Mouse (Mus musculus): Measurements from ENCODE around the gene Retreg3.

Gene Retreg3

GRCm38 (mm10) chr11:101082208-101083082 lies 37.2 kb downstream of the Retreg3 start, which contains the start of gene Coasy:
TSS of gene Coasy (plus strand) at chr11:101082565.
- peak; percentile 94 for DNase-seq (ENCODE audit: low read depth, low spot score)

DNA sequence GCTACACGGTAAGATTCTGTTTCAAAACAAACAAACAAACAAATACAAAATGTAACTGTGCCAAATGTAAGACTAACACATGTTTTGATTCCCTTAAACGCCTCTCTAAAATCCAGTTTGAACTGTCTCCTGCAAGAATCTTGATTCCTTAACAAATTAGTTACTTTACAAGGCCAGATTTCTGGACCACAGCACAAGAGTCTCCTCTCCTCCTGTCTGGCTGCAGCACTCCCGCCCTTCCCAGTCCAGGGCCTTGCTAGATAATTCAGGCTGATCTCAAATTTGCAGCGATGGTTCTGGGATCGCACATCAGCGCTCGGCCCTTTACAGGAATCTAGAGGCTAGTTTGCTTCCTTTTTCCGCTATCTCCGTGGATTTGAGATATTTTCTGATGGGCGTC lies 38.0 kb downstream of the Retreg3 start:
- no peak for DNase-seq (ENCODE audit: low read depth, low spot score)

GRCm38 (mm10) chr11:101080421-101080820 lies 39.3 kb downstream of the Retreg3 start:
- no peak for DNase-seq (ENCODE audit: low read depth, low spot score)

DNA sequence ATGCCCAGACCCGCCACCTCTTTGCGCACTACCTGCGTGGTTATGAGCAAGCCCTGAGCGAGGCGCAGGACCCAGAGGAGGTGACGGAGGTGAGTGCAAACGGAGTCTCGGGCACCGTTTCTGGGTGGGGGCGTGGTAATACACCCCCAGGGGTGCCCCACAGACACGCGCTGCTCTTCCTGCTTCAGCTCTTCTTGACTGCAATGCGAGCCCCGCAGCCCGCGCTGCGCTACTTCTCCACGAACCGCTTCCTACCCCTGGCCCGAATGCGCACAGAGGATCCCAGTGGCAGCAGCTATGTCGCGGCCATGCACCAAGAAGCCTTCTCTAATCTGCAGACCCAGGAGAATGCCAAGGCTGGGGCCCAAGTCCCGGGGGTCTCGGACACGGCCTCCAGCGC lies 39.9 kb downstream of the Retreg3 start:
- DNase-seq (ENCODE audit: low read depth, low spot score) = no peak

DNA sequence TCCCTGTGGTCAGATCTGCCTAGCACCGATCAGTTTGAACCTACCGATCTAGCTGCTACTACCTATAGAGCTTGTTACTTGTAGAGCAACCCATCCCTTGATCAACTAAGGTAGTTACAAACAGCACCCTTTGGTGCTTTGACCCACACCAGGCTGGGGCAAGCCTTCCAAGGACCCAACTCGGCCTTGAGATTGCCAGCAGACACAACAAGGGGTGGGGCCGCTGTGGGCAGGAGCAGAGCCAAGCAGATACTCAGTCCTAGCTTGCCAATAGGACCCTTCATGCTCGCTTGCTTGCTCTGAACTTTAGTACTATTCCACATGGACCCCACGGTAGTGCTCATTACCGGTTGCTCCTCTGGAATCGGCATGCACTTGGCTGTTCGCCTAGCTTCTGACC lies 41.6 kb downstream of the Retreg3 start, which contains the start of gene Hsd17b1:
Hsd17b1 (plus strand) TSS at position 291 of the 400 bp plus-strand sequence.
- no peak for DNase-seq (ENCODE audit: low read depth, low spot score)

DNA sequence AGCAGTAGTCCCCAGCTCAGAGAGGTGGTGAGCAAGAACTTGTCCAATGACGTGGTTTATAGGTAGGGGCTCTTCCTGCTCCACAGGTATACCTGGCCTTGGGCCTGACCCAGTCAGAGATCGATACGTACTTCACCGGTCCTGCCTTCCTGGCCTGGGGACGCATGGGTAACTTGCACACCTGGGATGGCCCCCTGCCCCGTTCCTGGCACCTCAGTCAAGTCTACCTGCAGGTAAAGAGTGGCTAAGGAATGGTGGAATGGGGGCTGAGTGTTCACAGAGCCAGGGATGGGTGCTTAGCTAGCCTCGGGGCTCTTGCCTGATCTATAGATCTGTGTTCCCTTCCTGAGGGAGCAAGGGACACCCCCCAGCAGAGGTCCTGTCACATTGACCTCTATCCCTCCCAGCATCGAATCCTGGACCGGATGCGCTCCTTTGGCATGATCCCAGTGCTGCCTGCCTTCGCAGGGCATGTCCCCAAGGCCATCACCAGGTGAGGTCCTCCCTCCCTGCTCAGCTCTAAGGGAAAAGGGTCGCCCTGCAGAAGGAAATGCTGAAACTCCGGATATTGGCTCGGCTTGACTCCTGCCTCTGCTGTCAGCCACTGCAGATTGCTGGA lies 47.8 kb downstream of the Retreg3 start:
- DNase-seq (ENCODE audit: low read depth, low spot score) = no peak

- DNase-seq (ENCODE audit: low read depth, low spot score) = no peak
Observed at GRCm38 (mm10) chr11:101070987-101071386, 48.7 kb downstream of the Retreg3 start.

GRCm38 (mm10) chr11:101070189-101070527 lies 49.5 kb downstream of the Retreg3 start:
- no peak for DNase-seq (ENCODE audit: low read depth, low spot score)

- peak; percentile 96 for DNase-seq (ENCODE audit: low read depth, low spot score)
Observed at GRCm38 (mm10) chr11:101069391-101070188, 50.1 kb downstream of the Retreg3 start, which contains the start of gene Naglu. TSS of gene Naglu (plus strand) at chr11:101070012.

- peak; percentile 81 for DNase-seq (ENCODE audit: low read depth, low spot score)
Observed at GRCm38 (mm10) chr11:101066549-101067412, 52.9 kb downstream of the Retreg3 start.

DNA sequence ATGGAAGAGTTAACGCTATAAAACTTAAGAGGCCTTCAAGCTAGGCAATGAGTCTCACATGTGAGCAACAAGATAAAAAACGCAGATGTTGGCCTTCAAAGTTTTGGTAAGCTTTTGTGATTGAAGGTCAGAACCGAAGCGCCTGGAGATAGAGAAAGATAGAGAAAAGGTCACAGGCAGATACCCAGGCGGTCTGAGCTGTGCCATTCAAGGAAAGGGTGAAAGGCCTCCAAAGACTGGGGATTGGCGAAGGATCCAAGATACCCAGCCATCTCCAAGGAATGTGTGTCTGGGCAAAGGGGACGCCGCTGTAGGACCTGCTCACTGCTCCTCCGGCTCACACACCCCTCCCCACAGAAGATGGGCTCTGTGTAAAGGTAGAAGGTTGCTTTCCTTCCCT lies 54.7 kb downstream of the Retreg3 start:
- DNase-seq (ENCODE audit: low read depth, low spot score) = no peak

DNA sequence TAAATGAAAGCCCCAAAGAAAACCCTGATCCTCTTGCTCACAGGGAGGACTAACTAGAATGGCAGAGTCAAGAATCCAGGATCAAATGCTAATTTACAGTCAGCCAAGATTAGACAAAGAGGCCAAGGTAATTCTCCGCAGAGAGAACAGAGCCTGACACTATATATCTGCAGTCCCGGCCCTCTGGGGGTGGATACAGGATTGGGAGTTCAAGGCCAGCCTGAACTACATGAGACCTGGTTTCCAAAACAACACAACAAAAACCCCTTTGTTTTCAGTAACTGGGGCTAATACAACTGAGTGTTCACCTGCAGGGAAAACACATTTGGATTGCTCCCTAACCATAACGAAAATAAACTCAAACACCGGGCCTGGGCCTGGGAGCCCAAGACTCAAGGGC lies 55.2 kb downstream of the Retreg3 start:
- no peak for DNase-seq (ENCODE audit: low read depth, low spot score)

- no peak for DNase-seq (ENCODE audit: low read depth, low spot score)
Observed at GRCm38 (mm10) chr11:101063676-101064327, 55.9 kb downstream of the Retreg3 start.

GRCm38 (mm10) chr11:101062971-101063675 lies 56.6 kb downstream of the Retreg3 start:
- no peak for DNase-seq (ENCODE audit: low read depth, low spot score)

- DNase-seq (ENCODE audit: low read depth, low spot score) = no peak
Observed at GRCm38 (mm10) chr11:101062165-101062884, 57.4 kb downstream of the Retreg3 start.

- DNase-seq (ENCODE audit: low read depth, low spot score) = no peak
Observed at GRCm38 (mm10) chr11:101061049-101061448, 58.6 kb downstream of the Retreg3 start.

- no peak for DNase-seq (ENCODE audit: low read depth, low spot score)
Observed at GRCm38 (mm10) chr11:101060126-101060525, 59.6 kb downstream of the Retreg3 start.

DNA sequence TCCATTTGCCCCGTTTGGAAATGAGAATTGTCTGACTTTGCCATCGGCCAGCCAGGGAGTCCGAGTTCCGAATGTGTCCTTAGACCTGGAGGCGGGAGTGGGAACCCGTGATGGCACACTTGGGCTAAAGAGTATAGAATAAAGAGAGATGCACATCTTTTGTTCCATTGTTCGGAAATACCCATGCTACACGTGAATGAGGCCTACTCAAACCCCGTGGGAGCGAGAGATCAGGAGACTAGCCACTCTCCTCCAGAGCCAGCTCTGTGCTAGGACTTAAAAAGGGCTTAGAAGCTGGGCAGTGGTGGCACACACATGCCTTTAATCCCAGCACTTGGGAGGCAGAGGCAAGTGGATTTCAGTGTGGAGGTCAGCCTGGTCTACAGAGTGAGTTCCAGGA lies 60.2 kb downstream of the Retreg3 start:
- no peak for DNase-seq (ENCODE audit: low read depth, low spot score)

GRCm38 (mm10) chr11:101058726-101059125 lies 61.0 kb downstream of the Retreg3 start:
- no peak for DNase-seq (ENCODE audit: low read depth, low spot score)
